Mouse (Mus musculus) ES-E14 (cell line): ENCODE measurements around the gene Dnmt3a. TPM values are rescaled to one million over a fixed set of nuclear protein-coding genes. Genes with fewer than 3 reads are reported as not detected.

Experiments used
- DNase-seq: peaks from one replicate; pipeline ENCODE4 v3.0.0-alpha.2; 2013; ENCODE audit warnings: low read depth, low spot score
- H3K27ac ChIP-seq: 2 replicates; pipeline ENCODE4 v1.5.1; 2012; ENCODE audit warnings: low read depth, mild to moderate bottlenecking, low read length, moderate library complexity, mixed read lengths; ENCODE audit not compliant: poor library complexity, insufficient read depth, severe bottlenecking
- H3K36me3 ChIP-seq: 2 replicates; pipeline ENCODE4 v1.6.1; 2012; ENCODE audit warnings: mild to moderate bottlenecking, low read length, moderate library complexity, mixed read lengths; ENCODE audit not compliant: control insufficient read depth, poor library complexity, insufficient read depth, severe bottlenecking
- H3K4me1 ChIP-seq, 2 experiments: fragments of 150-350 bp in 1 of 2; sonication (generic) in 1 of 2; 2 replicates each; pipeline ENCODE4 v1.6.1; 2012; ENCODE audit warnings: low read length in 2 of 2, mild to moderate bottlenecking in 1 of 2, mixed read lengths in 1 of 2; ENCODE audit not compliant: control insufficient read depth in 2 of 2, insufficient read depth in 2 of 2, poor library complexity in 1 of 2
- H3K4me3 ChIP-seq, 2 experiments: fragments of 150-350 bp in 1 of 2; sonication (generic) in 1 of 2; 2 replicates each; pipeline ENCODE4 v1.5.1; 2012; ENCODE audit warnings: low read length in 2 of 2, low read depth in 1 of 2, mild to moderate bottlenecking in 1 of 2, mixed read lengths in 1 of 2; ENCODE audit not compliant: insufficient read depth in 1 of 2, poor library complexity in 1 of 2, severe bottlenecking in 1 of 2
- H3K9ac ChIP-seq: 2 replicates; pipeline ENCODE4 v1.6.1; 2012; ENCODE audit warnings: low read depth, mild to moderate bottlenecking, low read length, mixed read lengths; ENCODE audit not compliant: poor library complexity, insufficient read depth, severe bottlenecking
- H3K9me3 ChIP-seq: fragments of 150-350 bp; sonication (generic); 2 replicates; pipeline ENCODE4 v1.6.1; 2012; ENCODE audit warnings: low read depth, mild to moderate bottlenecking, low read length; ENCODE audit not compliant: control insufficient read depth, insufficient read depth
- CHD2 ChIP-seq: IDR thresholded peaks from 2 replicates; pipeline ENCODE4 v1.6.1; 2014; ENCODE audit warnings: mild to moderate bottlenecking, low read depth, low read length, inconsistent platforms
- HCFC1 ChIP-seq: IDR thresholded peaks from 2 replicates; pipeline ENCODE4 v1.6.1; 2012; ENCODE audit warnings: low read length, inconsistent platforms, borderline replicate concordance; ENCODE audit not compliant: insufficient read depth
- MAFK ChIP-seq: IDR thresholded peaks from 2 replicates; pipeline ENCODE4 v1.6.1; 2014; ENCODE audit warnings: mild to moderate bottlenecking, low read depth, low read length, inconsistent platforms; ENCODE audit not compliant: insufficient read depth
- ZC3H11A ChIP-seq: IDR thresholded peaks from 2 replicates; pipeline ENCODE4 v1.6.1; 2012; ENCODE audit warnings: low read depth, mild to moderate bottlenecking, inconsistent platforms, low read length, borderline replicate concordance
- ZNF384 ChIP-seq: IDR thresholded peaks from 2 replicates; pipeline ENCODE4 v1.6.1; 2012; ENCODE audit warnings: low read depth, low read length, inconsistent platforms
- in situ Hi-C, 2 experiments: fragments of 600-800 bp; cut with MboI; formaldehyde crosslinking; loops; one replicate each; pipeline ENCODE4 v1.15.1; 2025; ENCODE audit warnings: low sequenced_read_pairs in 2 of 2, inconsistent platforms in 1 of 2; ENCODE audit not compliant: unreplicated experiment in 2 of 2
- total RNA-seq: library from RNA; depleted of rRNA; stranded (reverse); fragments of 300-350 nt; gene quantifications from 2 replicates; pipeline ENCODE4 v1.2.3, GENCODE M21; 2012

Gene Dnmt3a
- total RNA-seq, 1 experiment, result 77.0 TPM

GRCm38 (mm10) chr12:3810455-3810854, 4.6 kb downstream of the Dnmt3a start:
- in situ Hi-C loops, result no loop called here
- Histone ChIP-seq H3K4me3 (no peak overlapping the region), H3K9me3 (no peaks in the 10 kb centered on the region), H3K27ac (no peak overlapping the region), H3K36me3 (no peaks in the 10 kb centered on the region), H3K4me1 (peaks cover 3 to 20% of the 10 kb centered on the region in 2 experiments; a peak in 2 of 4 replicates), H3K9ac (no peak overlapping the region)
- TF ChIP-seq ZNF384, result no peak
- TF ChIP-seq CHD2, result no peak
- TF ChIP-seq MAFK, result no peak
- DNase-seq, result no peak

- peaks cover 3 to 17% of the 10 kb centered on the region in 2 experiments; a peak in 2 of 4 replicates for H3K4me1 ChIP-seq
- H3K27ac ChIP-seq, result no peak overlapping the region
These were observed 5.8 kb downstream of the Dnmt3a start for GRCm38 (mm10) chr12:3811596-3811995.

GRCm38 (mm10) chr12:3812251-3812650, 6.4 kb downstream of the Dnmt3a start:
- Histone ChIP-seq H3K36me3 (no peaks in the 10 kb centered on the region), H3K4me1 (peaks cover 3 to 17% of the 10 kb centered on the region in 2 experiments; a peak in 2 of 4 replicates), H3K27ac (no peak overlapping the region), H3K9ac (no peak overlapping the region), H3K9me3 (no peaks in the 10 kb centered on the region), H3K4me3 (no peak overlapping the region)
- no peak for DNase-seq
- no peak for TF ChIP-seq ZC3H11A
- no peak for TF ChIP-seq MAFK
- TF ChIP-seq CHD2, result no peak
- TF ChIP-seq HCFC1, result no peak
- TF ChIP-seq ZNF384, result no peak
- in situ Hi-C loops, result no loop called here

More at GRCm38 (mm10) chr12:3811596-3811995, 5.8 kb downstream of the Dnmt3a start:
- no peaks in the 10 kb centered on the region for H3K36me3 ChIP-seq
- H3K4me3 ChIP-seq, result no peak overlapping the region
- TF ChIP-seq ZC3H11A, result no peak
- TF ChIP-seq MAFK, result no peak
- no peak for TF ChIP-seq ZNF384
- TF ChIP-seq CHD2, result no peak
- TF ChIP-seq HCFC1, result no peak
- H3K9me3 ChIP-seq, result no peaks in the 10 kb centered on the region
- in situ Hi-C loops, result no loop called here
- no peak for DNase-seq
- no peak overlapping the region for H3K9ac ChIP-seq

GRCm38 (mm10) chr12:3813138-3813537, 7.3 kb downstream of the Dnmt3a start:
- no peak for DNase-seq
- no peak overlapping the region for H3K4me3 ChIP-seq
- TF ChIP-seq CHD2, result no peak
- no peak overlapping the region for H3K27ac ChIP-seq
- no peaks in the 10 kb centered on the region for H3K36me3 ChIP-seq
- no peak overlapping the region for H3K9ac ChIP-seq
- in situ Hi-C loops, result no loop called here
- no peaks in the 10 kb centered on the region for H3K9me3 ChIP-seq
- peaks cover 3 to 17% of the 10 kb centered on the region in 2 experiments; a peak in 2 of 4 replicates for H3K4me1 ChIP-seq

GRCm38 (mm10) chr12:3815386-3815785, 9.6 kb downstream of the Dnmt3a start:
- Histone ChIP-seq H3K27ac (no peak overlapping the region), H3K4me1 (peaks cover 0 to 12% of the 10 kb centered on the region in 2 experiments; a peak in 1 of 4 replicates), H3K36me3 (no peaks in the 10 kb centered on the region), H3K9me3 (no peaks in the 10 kb centered on the region), H3K9ac (no peak overlapping the region), H3K4me3 (no peak overlapping the region)
- DNase-seq, result no peak
- in situ Hi-C loops, result no loop called here
- TF ChIP-seq CHD2 (no peak), MAFK (no peak), ZNF384 (no peak), ZC3H11A (no peak), HCFC1 (no peak)
